Mouse (Mus musculus): ENCODE data around the gene Myh7b.

Myh7b gene

DNA sequence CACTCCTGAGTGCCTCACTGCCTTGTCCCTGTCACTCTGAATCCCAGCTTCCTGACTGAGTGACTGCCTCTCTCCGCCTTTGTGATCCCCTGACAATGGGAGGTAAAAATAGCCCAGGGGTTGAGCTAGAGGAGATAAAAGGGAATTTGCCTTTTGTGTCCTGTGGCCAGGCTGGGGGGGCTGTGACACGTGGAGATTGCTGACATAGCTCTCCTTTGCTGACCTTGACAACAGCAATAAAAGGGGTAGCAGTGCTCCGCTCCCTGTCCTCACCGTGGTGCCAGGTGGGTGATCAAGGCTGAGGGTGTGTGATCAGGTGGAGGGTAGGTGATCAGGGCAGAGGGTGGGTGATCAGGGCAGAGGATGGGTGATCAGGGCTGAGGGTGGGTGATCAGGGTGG lies at the start of gene Myh7b:
Gene Myh7b, plus strand, starts transcription at position 235 of the 400 bp plus-strand sequence.
- no peak for DNase-seq (ENCODE audit: low read depth, low spot score)

DNA sequence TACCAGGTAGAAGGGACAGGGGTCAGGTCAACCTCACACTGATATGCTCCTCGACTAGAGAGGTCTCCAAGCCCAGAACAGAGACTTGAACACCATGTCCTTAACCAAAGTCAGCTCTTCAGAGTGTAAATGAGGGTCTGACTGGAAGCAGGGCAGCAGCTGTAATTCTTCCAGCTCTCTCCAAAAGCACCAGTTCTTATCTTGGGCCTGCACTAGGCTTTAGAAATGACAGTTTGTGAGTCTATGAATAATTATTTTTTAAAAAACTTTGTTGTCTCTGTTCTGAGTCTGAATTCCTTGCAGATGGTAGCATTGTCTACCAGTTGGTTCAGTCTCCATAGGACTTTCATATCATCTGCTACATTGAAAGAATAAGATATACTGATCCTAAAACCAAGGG lies 48.8 kb upstream of the Myh7b start:
- no peak for DNase-seq (ENCODE audit: low read depth, low spot score)

DNA sequence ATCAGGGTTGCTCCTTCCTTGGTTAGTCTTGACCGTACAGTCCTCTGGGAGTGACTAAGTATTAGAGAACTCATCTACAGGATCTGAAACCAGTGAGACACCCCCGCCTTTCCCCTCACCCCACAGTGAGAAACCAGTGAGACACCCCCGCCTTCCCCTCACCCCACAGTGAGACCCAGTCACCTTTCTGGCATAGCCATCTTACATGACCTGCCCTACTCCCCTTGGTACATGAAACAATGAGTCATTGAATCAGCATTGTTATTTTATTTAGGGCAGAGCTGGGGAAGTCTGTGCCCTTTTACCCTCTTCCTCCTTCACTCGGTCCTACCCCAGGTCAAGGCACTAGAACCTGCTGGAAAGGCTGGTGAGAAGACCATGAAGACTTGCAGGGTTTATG lies 48.1 kb upstream of the Myh7b start:
- no peak for DNase-seq (ENCODE audit: low read depth, low spot score)

DNA sequence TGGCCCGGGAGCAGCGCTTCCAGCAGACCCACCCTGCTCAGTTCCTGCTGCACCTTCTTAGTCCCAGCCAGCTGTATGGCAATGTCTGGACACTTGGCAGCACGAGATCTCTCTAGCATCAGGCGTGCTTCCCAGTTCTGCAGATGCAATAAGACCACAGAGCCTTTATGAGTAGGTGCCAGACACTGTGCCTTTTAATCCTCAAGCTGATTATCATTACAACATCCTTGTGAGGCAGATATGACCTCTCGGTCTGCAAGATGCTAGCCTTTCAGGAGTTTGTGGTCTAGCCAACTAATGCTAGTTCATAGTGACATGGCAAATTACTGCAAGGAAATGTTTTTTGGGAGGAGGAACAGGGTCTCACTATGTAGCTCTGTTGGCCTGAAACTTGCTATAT lies 43.3 kb upstream of the Myh7b start:
- no peak for DNase-seq (ENCODE audit: low read depth, low spot score)

DNA sequence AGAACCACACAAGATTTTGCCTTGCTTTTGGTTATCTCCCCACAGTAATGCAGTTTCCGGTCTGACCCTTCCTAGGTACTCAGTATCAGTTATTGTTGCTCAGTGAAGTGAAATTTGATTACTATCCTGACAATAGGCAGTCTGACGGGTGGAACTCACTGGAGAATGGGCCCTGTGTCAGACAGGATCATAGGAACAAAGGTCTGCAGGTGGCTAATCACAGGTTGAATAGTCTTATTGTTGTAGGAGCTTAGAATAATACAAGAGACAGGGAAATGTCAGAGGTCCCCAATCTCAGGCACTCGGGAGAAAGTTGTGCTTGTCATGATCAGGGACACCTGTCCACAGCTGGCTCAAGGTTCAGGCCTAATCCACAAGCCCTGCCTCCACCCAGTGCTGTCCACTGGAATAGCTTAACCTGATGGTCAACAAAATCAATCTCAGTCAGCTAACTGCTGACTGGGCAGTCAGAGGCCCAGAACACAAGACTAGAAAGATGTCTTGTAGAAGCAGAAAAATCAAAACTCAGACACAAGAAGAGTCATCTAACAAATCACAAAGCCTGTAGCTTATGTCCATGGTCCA lies 41.7 kb upstream of the Myh7b start:
- DNase-seq (ENCODE audit: low read depth, low spot score) = no peak

DNA sequence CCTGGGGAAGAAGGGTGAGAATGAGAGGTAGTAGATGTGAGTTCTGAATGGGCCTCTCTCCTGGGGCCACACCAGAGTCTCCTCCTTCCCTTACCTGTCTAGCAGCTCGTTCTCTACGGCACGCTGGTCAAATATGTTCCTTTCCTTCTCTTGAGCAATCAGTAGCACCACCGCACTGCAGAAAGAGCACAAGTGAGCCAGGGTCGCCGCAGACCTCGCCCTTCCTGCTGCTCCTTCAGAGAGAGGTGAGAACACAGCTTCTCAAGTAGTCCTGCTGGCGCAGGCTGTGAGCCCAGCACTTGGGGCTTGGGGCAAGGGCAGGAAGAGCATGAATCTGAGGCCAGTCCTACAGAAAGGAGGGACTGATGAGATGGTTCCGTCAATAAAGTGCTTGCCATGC lies 38.0 kb upstream of the Myh7b start:
- DNase-seq (ENCODE audit: low read depth, low spot score) = no peak

DNA sequence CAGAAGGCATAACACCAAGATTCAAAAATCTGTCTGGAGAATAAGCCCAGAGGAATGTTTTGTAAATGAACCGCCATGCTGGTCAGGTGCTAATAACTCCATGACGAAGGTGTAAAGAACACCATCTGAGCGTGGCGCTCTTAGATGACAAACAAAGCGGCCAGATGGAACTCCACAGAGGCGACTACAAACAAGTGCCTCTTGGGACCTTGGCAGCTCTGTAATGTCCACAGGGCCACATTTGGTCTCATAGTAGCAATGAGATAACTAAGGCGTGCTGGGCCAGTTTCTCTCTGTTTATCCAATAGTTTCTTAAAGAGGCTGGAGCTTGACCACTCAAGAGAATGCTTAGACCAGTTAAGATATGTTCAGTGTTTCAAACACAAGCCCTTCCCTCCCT lies 37.0 kb upstream of the Myh7b start:
- peak; percentile 9 for DNase-seq (ENCODE audit: low read depth, low spot score)

DNA sequence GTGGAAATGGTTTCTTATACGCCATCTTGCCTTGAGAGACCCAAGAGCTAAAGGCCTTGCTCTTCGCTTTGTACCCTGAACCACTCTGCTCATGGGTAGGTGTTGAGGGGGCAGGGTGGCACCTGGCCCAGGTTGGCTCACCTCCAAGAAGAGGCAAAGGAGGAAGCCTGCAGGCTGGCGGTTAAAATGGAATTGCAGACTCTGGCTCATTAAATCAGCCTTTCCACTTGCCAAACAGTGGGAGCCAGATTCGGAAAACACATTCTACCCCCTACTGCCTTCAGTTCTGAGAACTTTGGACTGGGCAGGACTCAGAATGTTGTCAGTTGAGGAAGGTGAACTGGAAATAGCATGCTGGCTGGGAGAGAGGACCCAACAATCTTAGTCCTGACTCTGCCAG lies 36.3 kb upstream of the Myh7b start:
- peak; percentile 64 for DNase-seq (ENCODE audit: low read depth, low spot score)

DNA sequence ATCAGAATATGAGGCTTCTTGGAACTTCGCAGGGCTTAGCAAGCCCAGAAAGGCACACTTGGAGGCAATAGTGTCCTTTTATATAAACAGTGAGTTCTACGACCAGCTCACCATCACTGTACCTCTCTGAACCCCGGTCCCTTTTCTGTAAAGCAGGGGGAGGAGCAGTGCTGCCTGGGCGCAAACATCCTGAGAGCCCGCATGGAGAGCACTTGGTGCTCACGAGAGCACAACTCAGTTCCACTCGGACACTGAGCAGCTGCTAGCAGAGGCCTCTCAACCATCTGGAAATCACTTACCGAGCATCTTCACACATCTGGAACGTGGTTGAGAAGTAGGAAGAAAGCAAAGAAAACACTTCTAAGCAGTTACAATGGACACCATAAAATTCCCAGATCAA lies 34.4 kb upstream of the Myh7b start:
- no peak for DNase-seq (ENCODE audit: low read depth, low spot score)

DNA sequence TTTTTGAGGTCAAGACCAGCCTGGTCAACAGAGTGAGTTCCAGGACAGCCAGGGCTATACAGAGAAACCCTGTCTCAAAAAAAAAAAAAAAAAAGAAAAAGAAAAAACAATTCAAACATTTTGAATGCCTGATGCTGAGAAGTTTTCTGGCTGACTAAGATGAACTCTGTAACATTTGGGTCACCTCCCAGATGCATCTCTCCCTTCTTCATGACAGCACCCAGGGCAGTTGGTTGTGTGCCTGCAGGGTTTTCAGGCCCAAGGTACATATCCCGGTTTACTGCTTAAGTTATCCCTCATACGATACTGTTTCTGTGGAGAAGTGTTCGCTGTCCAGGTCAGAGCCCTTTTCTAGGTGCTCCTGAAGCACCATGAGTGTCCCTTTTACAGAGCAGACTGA lies 30.7 kb upstream of the Myh7b start:
- DNase-seq (ENCODE audit: low read depth, low spot score) = no peak

DNA sequence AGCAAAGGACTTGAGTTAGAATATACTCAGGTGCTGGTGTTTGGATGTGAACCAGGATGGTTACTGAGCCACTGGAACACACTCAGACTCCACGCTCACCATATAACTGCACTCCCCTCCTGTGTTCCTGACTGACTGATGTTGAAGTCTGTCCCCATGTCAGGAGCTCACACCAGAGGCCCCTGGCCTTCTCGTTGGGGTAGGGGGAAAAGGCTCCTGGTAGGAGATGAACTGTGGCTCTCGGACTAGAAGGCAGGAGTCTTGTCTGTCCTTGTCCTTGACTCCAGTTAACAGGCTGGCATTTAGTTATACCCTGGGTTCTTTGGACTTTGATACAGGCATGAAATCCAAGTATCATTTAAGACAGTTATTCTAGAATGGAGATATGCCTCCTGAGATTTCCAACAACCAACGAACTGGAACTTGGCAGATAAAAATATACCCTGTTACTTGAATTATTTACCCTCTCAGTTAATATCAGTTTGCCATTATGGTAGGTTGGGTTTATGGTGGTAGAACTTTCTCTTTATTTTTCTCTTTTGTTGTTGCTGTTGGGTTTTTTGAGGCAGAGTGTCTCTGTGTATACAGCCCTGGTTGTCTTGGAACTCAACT lies 28.5 kb upstream of the Myh7b start:
- no peak for DNase-seq (ENCODE audit: low read depth, low spot score)

DNA sequence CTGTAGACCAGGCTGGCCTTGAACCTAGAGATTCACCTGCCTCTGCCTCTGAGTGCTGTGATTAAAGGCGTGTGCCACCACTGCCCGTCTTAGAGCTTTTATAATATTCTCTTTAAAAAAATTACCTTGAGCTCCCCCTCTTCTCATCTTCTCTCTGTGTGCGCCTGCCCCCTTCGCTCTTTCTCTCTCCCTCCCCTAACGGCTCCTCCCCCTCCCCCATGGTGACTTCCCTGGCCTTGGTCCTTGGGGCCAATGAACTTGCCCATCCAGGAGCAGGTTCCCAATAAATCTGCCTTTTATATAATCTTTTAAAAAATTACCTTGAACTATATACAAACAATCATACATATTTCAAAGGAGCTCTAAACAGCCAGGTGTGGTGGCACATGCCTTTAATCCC lies 28.0 kb upstream of the Myh7b start:
- no peak for DNase-seq (ENCODE audit: low read depth, low spot score)

DNA sequence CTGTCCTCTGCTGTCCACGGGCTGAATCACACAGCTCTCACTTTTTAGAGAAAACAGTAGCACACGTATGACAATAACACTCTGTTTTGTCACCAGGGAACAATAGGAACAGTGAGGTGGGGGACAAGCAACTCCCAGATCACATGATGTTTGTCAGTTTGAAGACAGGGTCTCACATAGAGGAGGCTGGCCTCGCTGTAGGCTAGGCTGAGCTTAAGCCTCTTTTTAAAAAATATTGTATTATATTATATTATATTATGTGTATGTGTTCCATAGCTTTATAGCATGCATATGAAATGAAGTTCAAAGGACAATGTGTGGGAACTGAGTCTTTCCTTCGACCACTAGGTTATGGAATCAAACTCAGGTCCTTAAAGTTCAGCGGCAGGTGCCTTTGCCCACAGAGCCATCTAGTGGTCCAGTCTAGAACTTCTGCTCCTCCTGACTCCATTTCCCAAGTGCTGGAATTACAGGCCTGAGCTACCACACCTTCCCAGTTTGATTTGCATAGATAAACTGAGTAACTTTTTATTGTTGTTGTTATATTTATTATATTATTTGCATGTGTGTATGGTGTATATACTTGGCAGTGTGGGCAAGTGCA lies 27.0 kb upstream of the Myh7b start:
- peak; percentile 83 for DNase-seq (ENCODE audit: low read depth, low spot score)

DNA sequence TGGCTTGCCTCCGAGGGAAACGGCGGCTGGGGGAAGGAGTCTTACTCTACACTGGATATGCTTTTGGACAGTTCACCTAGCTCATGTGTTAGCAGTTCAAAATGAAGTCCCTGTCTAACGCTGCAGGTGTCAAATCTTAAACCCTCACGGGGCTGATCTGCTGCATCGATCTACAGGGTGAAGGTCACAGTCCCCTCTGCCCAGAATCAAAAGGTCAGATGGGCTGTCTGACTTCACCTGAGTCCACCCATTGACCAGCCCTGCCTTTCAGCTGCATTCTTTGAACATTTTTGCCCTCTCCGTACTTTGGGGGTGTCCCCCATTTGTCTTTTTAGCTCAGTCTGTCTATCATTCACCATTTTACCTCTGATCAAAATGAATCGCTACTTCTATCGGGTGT lies 25.9 kb upstream of the Myh7b start:
- no peak for DNase-seq (ENCODE audit: low read depth, low spot score)

DNA sequence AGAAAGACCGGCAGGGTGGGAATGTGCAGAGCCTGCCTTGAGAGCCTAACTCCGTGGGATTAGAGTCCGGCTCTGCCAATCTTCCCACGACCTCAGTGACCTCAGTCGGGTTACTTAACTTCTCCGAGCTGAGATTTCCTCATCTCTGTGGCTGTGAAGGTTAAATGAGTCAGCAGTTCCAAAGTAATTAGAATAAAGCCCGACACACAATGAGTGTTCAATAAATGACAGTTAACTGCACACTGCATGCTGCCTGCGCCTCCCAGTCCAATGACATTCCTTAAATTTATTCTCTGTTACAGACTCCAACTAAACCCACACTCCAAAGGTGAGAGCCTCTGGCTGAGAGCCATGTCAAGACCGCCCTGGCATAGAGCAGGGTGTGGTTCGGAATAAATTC lies 25.5 kb upstream of the Myh7b start:
- DNase-seq (ENCODE audit: low read depth, low spot score) = no peak

DNA sequence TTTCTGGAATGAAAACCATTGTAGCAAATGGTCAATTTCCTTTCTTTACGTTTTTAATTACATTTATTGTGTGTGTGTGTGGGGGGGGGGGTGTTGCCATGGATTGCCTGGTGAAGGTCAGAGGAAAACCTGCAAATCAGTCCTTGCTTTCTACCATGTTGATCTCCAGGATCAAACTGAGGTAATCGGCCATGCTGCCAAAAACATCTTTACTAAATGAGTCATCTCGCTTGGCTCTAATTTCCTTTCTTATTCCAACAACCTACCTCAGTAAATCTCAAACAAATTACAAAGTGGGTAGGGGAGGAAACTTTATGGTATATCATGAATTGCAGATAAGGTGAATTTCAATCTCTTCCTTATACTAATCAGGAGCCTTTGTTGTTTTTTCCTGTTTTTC lies 22.9 kb upstream of the Myh7b start:
- no peak for DNase-seq (ENCODE audit: low read depth, low spot score)

DNA sequence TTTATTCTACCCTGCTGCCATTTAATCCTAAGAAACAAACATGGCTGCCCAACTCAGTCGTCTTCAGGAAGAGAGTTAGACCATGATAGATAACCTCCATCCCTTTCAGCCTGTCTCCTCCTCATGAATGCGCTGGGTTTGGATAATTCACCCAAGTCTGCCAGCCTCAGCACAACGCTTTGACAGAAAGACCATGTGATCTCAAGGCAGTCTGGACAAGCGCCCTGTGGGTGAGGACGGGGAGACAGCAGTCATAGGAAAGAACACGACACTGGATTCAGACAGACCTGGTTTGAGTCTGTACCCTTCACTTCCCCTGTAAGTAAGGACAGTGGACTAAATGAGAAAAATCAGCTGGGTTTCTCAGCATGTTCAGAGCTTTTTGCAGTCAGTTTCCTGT lies 21.5 kb upstream of the Myh7b start:
- peak; percentile 57 for DNase-seq (ENCODE audit: low read depth, low spot score)

DNA sequence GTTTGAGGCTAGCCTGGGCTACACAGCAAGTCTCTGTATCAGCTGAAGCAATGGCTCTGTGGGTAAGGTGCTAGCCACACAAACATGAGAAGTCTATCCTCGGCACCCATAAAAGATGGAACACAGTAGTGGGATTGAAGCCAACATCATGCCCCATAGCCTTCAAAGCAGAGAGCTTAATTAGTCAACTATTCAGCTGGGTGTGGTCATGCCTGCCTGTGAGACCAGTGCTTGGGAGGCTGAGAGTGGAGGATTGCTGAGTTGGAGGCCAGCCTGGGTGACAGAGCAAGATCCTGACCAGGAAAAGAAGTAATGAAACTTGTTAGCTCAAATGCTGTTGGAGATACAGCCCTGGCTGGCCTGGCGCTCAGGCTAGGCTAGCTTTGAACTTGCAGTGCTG lies 20.1 kb upstream of the Myh7b start:
- DNase-seq (ENCODE audit: low read depth, low spot score) = no peak

DNA sequence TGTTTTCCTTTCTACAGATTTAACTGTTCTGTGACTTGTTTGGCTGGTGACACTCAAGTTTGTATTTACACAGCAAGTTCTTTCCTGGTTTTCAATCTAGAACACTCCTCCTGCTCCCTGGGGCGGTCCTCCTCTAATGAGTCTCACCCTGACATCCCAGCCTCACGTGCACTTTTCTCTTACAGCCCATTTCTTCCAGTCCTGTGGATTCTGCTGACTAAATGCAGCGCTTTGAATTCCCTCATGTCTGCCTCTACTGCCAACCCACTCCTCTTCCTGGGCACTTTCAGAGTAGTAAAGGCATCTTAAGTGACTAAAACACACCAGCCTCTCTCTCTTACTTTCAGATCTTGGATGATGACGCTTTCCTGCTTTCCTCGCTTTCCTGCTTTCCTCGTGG lies 19.3 kb upstream of the Myh7b start:
- DNase-seq (ENCODE audit: low read depth, low spot score) = peak; percentile 30

DNA sequence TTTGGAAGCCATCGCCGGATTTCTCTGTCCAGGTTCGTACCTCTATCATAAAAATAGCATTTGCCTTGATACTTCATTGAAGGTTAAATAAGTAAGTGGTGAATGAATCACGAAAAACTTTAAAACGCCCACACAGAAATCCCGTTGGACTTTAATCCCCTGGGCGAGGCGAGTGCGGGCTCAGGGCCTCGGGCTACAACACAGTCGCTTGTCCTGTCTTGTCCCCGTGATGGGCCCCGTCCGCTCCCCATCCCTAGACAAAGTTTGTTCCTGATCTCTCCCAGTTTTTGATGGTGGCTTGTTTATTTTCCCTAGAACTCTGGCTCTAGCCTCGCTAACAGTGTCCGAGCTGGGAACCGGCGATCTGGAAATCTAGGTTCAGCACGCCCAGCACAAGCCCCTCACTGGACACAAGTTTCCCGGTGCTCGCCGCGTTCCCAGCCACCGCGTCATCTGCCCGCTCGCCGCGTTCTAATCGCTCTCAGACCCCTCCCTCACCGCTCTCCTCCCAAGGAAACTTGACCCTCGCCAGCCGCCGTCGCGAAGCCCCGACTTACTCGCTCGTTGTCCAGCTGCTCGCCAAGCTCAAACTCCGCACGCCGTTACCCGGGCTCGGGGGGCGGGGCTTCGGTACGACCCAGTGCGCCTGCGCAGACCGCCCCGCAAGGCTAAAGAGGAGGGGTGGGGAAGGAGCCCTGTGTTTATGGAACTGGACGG lies 18.7 kb upstream of the Myh7b start, which contains the start of gene Gss:
Gene Gss, minus strand, starts transcription at position 674 of the 717 bp plus-strand sequence.
- DNase-seq (ENCODE audit: low read depth, low spot score) = peak; percentile 98

DNA sequence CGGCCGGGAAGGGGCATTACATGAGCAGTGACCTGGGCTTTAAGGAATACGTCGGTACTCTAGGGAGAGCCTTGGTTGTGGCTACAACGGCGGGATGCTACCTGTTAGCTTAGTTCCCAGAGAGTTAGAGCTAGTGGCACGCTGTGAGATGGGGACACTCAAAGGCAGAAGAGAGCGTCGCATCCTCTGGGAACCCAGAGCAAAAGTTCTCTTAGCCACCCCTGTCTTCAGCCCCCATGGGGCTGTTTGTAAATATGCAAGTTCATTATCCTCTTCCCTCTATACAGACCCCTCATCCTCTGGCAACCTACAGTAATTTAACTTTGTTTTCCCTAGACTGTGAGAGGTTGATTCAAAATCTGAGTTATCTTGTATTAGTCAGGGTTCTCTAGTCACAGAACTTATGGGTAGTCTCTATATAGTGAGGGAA lies 18.1 kb upstream of the Myh7b start:
- DNase-seq (ENCODE audit: low read depth, low spot score) = no peak

DNA sequence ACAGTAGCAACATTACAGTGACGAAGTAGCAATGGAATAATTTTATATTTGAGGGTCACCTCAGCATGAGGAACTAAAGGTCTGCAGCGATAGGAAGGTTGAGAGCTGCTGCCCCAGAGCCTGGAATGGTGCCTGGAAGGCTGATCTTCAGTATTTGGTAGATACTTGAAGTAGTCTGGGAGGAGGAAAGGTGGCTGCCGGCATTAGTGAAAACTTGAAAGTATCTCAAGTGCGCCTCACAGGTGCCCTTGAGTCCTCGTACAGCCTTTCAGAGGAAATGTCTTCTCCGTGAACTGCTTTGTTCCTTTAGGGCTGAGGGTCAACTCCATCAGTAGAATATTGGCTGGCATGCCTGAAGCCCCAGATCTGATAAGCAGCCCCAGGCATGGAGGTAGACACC lies 15.5 kb upstream of the Myh7b start:
- DNase-seq (ENCODE audit: low read depth, low spot score) = no peak

DNA sequence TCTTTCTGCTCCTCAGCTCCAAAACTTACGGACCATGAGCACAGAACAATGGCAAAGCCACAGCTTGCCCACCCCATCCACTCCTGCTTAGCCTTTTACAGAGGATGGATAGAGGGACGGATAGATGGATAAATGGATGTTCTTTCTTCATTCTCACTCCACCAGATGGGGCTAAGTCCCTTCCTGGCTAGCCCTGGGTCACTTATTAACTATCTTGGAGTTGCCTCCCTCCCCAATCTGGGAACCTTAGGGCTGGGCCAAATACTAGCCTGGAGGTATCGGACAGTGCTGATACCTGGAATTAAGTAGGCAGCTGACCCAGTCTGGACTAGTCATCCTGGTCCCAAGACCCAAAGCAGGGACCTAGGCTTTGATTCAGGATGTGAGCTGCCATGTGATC lies 7.3 kb upstream of the Myh7b start:
- DNase-seq (ENCODE audit: low read depth, low spot score) = no peak
